Mouse (Mus musculus) midbrain, embryonic 15.5 days (tissue): ENCODE results near the gene Plekhb2. TPM values are rescaled to one million over a fixed set of nuclear protein-coding genes. Genes with fewer than 3 reads are reported as not detected.

Source experiments
- ATAC-seq: fragments of 200-750 bp; cut with Nextera tagmentation; replicated peaks from 2 replicates; pipeline ENCODE4 v1.8.0; 2017; ENCODE audit warnings: moderate TSS enrichment
- H3K27ac ChIP-seq: fragments of 300-500 bp; sonication (generic); 2 replicates; pipeline ENCODE4 v1.5.1; 2015; ENCODE audit warnings: mild to moderate bottlenecking, inconsistent platforms
- H3K27me3 ChIP-seq: fragments of 300-500 bp; sonication (generic); replicated peaks from 2 replicates; pipeline ENCODE4 v1.6.1; 2015; ENCODE audit warnings: inconsistent platforms
- H3K36me3 ChIP-seq: fragments of 300-500 bp; sonication (generic); replicated peaks from 2 replicates; pipeline ENCODE4 v1.6.1; 2015; ENCODE audit warnings: inconsistent platforms
- H3K4me1 ChIP-seq: fragments of 300-500 bp; sonication (generic); 2 replicates; pipeline ENCODE4 v1.6.1; 2015; ENCODE audit warnings: inconsistent platforms
- H3K4me2 ChIP-seq: fragments of 300-500 bp; sonication (generic); 2 replicates; pipeline ENCODE4 v1.6.1; 2015; ENCODE audit warnings: inconsistent platforms, mild to moderate bottlenecking, moderate library complexity
- H3K4me3 ChIP-seq: fragments of 300-500 bp; sonication (generic); 2 replicates; pipeline ENCODE4 v1.5.1; 2015; ENCODE audit warnings: mild to moderate bottlenecking, inconsistent platforms
- H3K9ac ChIP-seq: fragments of 300-500 bp; sonication (generic); 2 replicates; pipeline ENCODE4 v1.6.1; 2015; ENCODE audit warnings: mild to moderate bottlenecking, inconsistent platforms
- H3K9me3 ChIP-seq: fragments of 300-500 bp; sonication (generic); 2 replicates; pipeline ENCODE4 v1.6.1; 2016; ENCODE audit warnings: inconsistent platforms
- WGBS: fragments of 180-500 bp; shearing (Covaris S2); methylation state at CpG from one replicate; pipeline ENCODE4 v1.1.7; 2015; ENCODE audit warnings: mixed read lengths; 5-methylcytosine and 5-hydroxymethylcytosine counted together
- polyA plus RNA-seq: library from polyadenylated mRNA; unstranded; fragments of >200 nt; fragmentation: Nextera tagmentation; extraction: Ambion mirVana; gene quantifications from 2 replicates; pipeline ENCODE4 v1.2.1, GENCODE M21; 2015

Plekhb2 gene
- polyA plus RNA-seq, 1 experiment from 2014 or later: 72.6 TPM

GRCm38 (mm10) chr1:34873551-34873950 is 23.8 kb downstream of the Plekhb2 start:
- Histone ChIP-seq H3K4me2 (no peak overlapping the region), H3K27me3 (no peaks in the 10 kb centered on the region), H3K36me3 (peaks cover 45% of the 10 kb centered on the region), H3K4me1 (no peaks in the 10 kb centered on the region), H3K4me3 (no peak overlapping the region), H3K27ac (no peak overlapping the region), H3K9ac (no peak overlapping the region), H3K9me3 (no peaks in the 10 kb centered on the region)
- ATAC-seq: no peak
- 95% methylated on average over 5 of the region's 5 CpGs for WGBS

- no peak overlapping the region for H3K4me3 ChIP-seq
- 88% methylated on average over 6 of the region's 6 CpGs for WGBS
- H3K4me2 ChIP-seq: no peak overlapping the region
- H3K36me3 ChIP-seq: peaks cover 24% of the 10 kb centered on the region
- H3K9me3 ChIP-seq: no peaks in the 10 kb centered on the region
- no peak overlapping the region for H3K27ac ChIP-seq
- H3K27me3 ChIP-seq: no peaks in the 10 kb centered on the region
- H3K4me1 ChIP-seq: no peaks in the 10 kb centered on the region
- H3K9ac ChIP-seq: no peak overlapping the region
- ATAC-seq: no peak
These were observed 29.8 kb downstream of the Plekhb2 start for GRCm38 (mm10) chr1:34879611-34880010.

- H3K4me2 ChIP-seq: no peak overlapping the region
- H3K27me3 ChIP-seq: no peaks in the 10 kb centered on the region
- 0 out of 2 replicates have a peak, but pooled peaks cover 3% of the 10 kb centered on the region for H3K36me3 ChIP-seq
- H3K9ac ChIP-seq: no peak overlapping the region
- H3K27ac ChIP-seq: no peak overlapping the region
- no peak overlapping the region for H3K4me3 ChIP-seq
- no peaks in the 10 kb centered on the region for H3K9me3 ChIP-seq
- ATAC-seq: no peak
- H3K4me1 ChIP-seq: no peaks in the 10 kb centered on the region
These were observed 34.0 kb downstream of the Plekhb2 start for GRCm38 (mm10) chr1:34883776-34884175.

GRCm38 (mm10) chr1:34891559-34892289 is 41.9 kb downstream of the Plekhb2 start:
- Histone ChIP-seq H3K4me1 (peaks cover 3% of the 10 kb centered on the region; the same call in 1 of the 2 replicates), H3K27ac (no peak overlapping the region), H3K4me3 (no peak overlapping the region), H3K9ac (no peak overlapping the region), H3K9me3 (no peaks in the 10 kb centered on the region), H3K4me2 (no peak overlapping the region), H3K36me3 (no peaks in the 10 kb centered on the region), H3K27me3 (no peaks in the 10 kb centered on the region)
- ATAC-seq: peak; percentile 95
- 56% methylated on average over 14 of the region's 14 CpGs for WGBS

- ATAC-seq: no peak
- H3K4me2 ChIP-seq: no peak overlapping the region
- no peak overlapping the region for H3K4me3 ChIP-seq
- no peak overlapping the region for H3K9ac ChIP-seq
- no peaks in the 10 kb centered on the region for H3K9me3 ChIP-seq
- H3K27ac ChIP-seq: no peak overlapping the region
- H3K36me3 ChIP-seq: no peaks in the 10 kb centered on the region
- no peaks in the 10 kb centered on the region for H3K27me3 ChIP-seq
- 76% methylated on average over 3 of the region's 3 CpGs for WGBS
- H3K4me1 ChIP-seq: peaks cover 3% of the 10 kb centered on the region; the same call in 1 of the 2 replicates
These were observed 42.7 kb downstream of the Plekhb2 start for GRCm38 (mm10) chr1:34892466-34892865.

- H3K9ac ChIP-seq: no peak overlapping the region
- H3K27me3 ChIP-seq: no peaks in the 10 kb centered on the region
- H3K27ac ChIP-seq: no peak overlapping the region
- H3K4me3 ChIP-seq: no peak overlapping the region
- H3K9me3 ChIP-seq: no peaks in the 10 kb centered on the region
- peaks cover 3% of the 10 kb centered on the region; the same call in 1 of the 2 replicates for H3K4me1 ChIP-seq
- 87% methylated on average over 4 of the region's 4 CpGs for WGBS
- no peak overlapping the region for H3K4me2 ChIP-seq
- no peaks in the 10 kb centered on the region for H3K36me3 ChIP-seq
- ATAC-seq: no peak
These were observed 43.6 kb downstream of the Plekhb2 start for GRCm38 (mm10) chr1:34893331-34893730.

GRCm38 (mm10) chr1:34893831-34894230 is 44.1 kb downstream of the Plekhb2 start:
- Histone ChIP-seq H3K27me3 (no peaks in the 10 kb centered on the region), H3K9ac (no peak overlapping the region), H3K4me1 (peaks cover 3% of the 10 kb centered on the region; the same call in 1 of the 2 replicates), H3K4me3 (no peak overlapping the region), H3K27ac (no peak overlapping the region), H3K9me3 (no peaks in the 10 kb centered on the region), H3K36me3 (no peaks in the 10 kb centered on the region), H3K4me2 (no peak overlapping the region)
- ATAC-seq: no peak
- 85% methylated on average over 6 of the region's 6 CpGs for WGBS

- Histone ChIP-seq H3K27me3 (no peaks in the 10 kb centered on the region), H3K4me2 (no peak overlapping the region), H3K4me3 (no peak overlapping the region), H3K9me3 (no peaks in the 10 kb centered on the region), H3K27ac (no peak overlapping the region), H3K36me3 (no peaks in the 10 kb centered on the region), H3K4me1 (peaks cover 3% of the 10 kb centered on the region; the same call in 1 of the 2 replicates), H3K9ac (no peak overlapping the region)
- WGBS: 91% methylated on average over 5 of the region's 5 CpGs
- ATAC-seq: no peak
These were observed 46.3 kb downstream of the Plekhb2 start for GRCm38 (mm10) chr1:34896102-34896501.

- Histone ChIP-seq H3K9ac (no peak overlapping the region), H3K4me1 (peaks cover under 1% of the 10 kb centered on the region; the same call in 1 of the 2 replicates), H3K4me2 (no peak overlapping the region), H3K27ac (no peak overlapping the region), H3K27me3 (no peaks in the 10 kb centered on the region), H3K4me3 (no peak overlapping the region), H3K9me3 (no peaks in the 10 kb centered on the region), H3K36me3 (no peaks in the 10 kb centered on the region)
- no peak for ATAC-seq
- whole genome bisulfite sequencing: 46% methylated on average over 4 of the region's 4 CpGs
These were observed 47.1 kb downstream of the Plekhb2 start for GRCm38 (mm10) chr1:34896898-34897297.

- H3K27ac ChIP-seq: no peak overlapping the region
- H3K9ac ChIP-seq: no peak overlapping the region
- H3K27me3 ChIP-seq: no peaks in the 10 kb centered on the region
- ATAC-seq: no peak
- 93% methylated on average over 15 of the region's 15 CpGs for WGBS
- no peak overlapping the region for H3K4me3 ChIP-seq
- H3K4me2 ChIP-seq: no peak overlapping the region
- H3K4me1 ChIP-seq: no peaks in the 10 kb centered on the region
- peaks cover 8% of the 10 kb centered on the region; the same call in 1 of the 2 replicates for H3K9me3 ChIP-seq
- H3K36me3 ChIP-seq: no peaks in the 10 kb centered on the region
These were observed 78.9 kb downstream of the Plekhb2 start for GRCm38 (mm10) chr1:34928656-34929055.

Other genes starting within 250 kb of the Plekhb2 start
- 161 and 164 TPM in 2 replicates for gene Fam168b, start 6.9 kb upstream of the Plekhb2 start, polyA plus RNA-seq